Mouse (Mus musculus): ENCODE data around the gene Ugt1a7c.
"Not testable (repeated sequence)": the region's sequence is repeated elsewhere in the genome, so short reads cannot be mapped to it uniquely, and the experiment has no call there.

Gene Ugt1a7c

GRCm38 (mm10) chr1:88120550-88120949 lies 25.7 kb downstream of the Ugt1a7c start:
- DNase-seq (ENCODE audit: low spot score) = not testable (repeated sequence)

GRCm38 (mm10) chr1:88121521-88121920 lies 26.7 kb downstream of the Ugt1a7c start:
- not testable (repeated sequence) for DNase-seq (ENCODE audit: low spot score)

DNA sequence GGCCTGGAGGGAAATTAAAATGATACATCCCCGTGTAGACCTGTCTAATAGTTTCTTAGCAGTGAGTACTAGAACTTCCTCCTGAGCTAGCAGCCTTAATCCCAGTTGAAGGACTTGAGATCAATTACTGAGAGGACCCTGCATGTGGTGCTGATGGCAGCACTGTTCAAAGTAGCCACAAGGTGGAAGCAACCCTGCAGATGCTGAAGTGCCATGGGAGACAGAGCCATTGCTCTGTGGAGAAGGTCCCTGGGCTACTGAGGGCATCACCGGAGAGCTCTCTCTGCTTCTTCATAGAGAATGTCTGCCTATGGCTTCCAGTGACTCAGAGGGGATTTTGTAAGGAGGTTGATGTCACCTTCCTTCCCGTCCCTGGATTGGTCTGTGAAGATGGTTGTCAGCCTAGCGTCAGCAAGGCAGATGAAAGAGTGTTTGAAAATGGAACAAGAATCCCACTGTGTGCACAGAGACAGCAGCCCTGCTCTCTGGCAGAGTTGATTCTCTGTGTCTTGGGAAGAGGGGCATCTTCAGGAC lies 31.0 kb downstream of the Ugt1a7c start:
- DNase-seq (ENCODE audit: low spot score) = not testable (repeated sequence)

DNA sequence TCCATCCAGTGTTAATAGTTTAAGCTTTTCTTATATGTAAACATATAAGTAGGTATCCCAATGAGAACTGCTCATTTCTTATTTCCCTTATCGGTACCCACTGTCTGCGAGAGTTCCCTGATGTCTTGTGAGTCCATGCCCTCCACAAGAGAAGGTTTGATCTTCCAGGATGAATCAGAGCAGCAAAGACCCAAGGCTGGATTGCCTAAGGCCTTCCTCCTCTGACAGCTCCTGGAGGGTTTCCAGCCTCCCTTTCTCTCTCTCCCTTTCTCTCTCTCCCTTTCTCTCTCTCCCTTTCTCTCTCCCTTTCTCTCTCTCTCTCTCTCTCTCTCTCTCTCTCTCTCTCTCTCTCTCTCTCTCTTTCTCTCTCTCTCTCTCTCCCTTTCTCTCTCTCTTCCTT lies 34.2 kb downstream of the Ugt1a7c start:
- not testable (repeated sequence) for DNase-seq (ENCODE audit: low spot score)

GRCm38 (mm10) chr1:88130223-88130622 lies 35.4 kb downstream of the Ugt1a7c start:
- not testable (repeated sequence) for DNase-seq (ENCODE audit: low spot score)

GRCm38 (mm10) chr1:88133908-88134456 lies 39.1 kb downstream of the Ugt1a7c start:
- no peak for DNase-seq (ENCODE audit: low spot score)

GRCm38 (mm10) chr1:88134457-88135011 lies 39.7 kb downstream of the Ugt1a7c start, which contains the start of gene Ugt1a6a:
Ugt1a6a (plus strand) TSS chr1:88134809.
- DNase-seq (ENCODE audit: low spot score) = not testable (repeated sequence)

- not testable (repeated sequence) for DNase-seq (ENCODE audit: low spot score)
These were observed 40.5 kb downstream of the Ugt1a7c start for GRCm38 (mm10) chr1:88135229-88135904.

- DNase-seq (ENCODE audit: low spot score) = no peak
These were observed 41.8 kb downstream of the Ugt1a7c start for GRCm38 (mm10) chr1:88136646-88137045.

- DNase-seq (ENCODE audit: low spot score) = no peak
These were observed 42.4 kb downstream of the Ugt1a7c start for GRCm38 (mm10) chr1:88137264-88137663.

DNA sequence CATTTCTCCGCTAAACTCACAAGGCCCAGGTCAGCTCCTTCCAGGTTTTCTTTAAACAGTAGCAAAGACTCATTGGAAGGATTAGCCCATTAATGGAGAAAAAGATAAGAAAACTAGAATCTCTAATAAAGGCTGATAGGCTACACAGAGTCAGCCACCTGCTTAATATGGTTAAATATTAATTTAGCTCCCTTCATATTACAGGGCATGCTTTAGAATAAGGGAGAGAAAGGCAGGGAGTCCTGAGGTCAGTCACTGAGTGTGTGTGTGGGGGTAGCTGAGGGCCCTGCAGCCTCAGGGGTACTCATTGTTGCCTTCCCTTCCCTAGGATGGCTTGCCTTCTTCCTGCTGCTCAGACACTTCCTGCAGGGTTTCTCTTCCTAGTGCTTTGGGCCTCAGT lies 43.3 kb downstream of the Ugt1a7c start:
- no peak for DNase-seq (ENCODE audit: low spot score)

- not testable (repeated sequence) for DNase-seq (ENCODE audit: low spot score)
These were observed 45.6 kb downstream of the Ugt1a7c start for GRCm38 (mm10) chr1:88140492-88140891.

DNA sequence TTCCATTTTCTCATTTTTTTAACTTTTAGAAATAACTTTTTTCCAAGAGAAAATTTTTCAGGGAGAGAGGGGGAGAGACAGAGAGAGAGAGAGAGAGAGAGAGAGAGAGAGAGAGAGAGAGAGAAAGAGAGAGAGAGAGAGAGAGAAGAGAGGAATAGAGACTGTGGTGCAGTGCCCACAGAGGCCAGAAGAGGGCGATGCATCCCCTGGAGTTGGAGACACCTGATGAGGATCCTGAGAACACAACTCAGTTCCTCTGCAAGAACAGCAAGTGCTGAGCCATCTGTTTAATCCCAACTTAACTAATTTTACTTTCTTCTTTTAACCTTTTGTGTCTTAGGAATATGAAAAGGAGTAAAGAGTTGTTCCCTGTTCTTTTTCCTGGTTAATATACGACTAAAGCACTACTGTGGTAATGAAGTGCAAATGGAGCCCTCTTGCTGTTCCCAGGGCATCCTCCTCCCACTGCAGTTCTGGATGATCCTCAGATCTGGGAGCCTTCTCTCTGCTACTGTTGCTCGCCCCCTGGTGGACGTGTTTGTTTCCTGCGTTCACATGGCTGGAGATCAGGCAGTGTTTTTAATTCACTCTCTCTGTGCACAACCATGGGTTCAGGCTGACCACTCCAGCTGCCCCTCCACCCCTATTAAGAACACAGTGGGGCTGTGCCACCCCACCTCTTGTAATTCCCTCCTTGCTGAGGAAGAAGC lies 49.3 kb downstream of the Ugt1a7c start:
- DNase-seq (ENCODE audit: low spot score) = peak; percentile 55

GRCm38 (mm10) chr1:88145278-88145677 lies 50.4 kb downstream of the Ugt1a7c start:
- peak; percentile 20 for DNase-seq (ENCODE audit: low spot score)

- DNase-seq (ENCODE audit: low spot score) = peak; percentile 16
These were observed 55.3 kb downstream of the Ugt1a7c start for GRCm38 (mm10) chr1:88150133-88150532.

DNA sequence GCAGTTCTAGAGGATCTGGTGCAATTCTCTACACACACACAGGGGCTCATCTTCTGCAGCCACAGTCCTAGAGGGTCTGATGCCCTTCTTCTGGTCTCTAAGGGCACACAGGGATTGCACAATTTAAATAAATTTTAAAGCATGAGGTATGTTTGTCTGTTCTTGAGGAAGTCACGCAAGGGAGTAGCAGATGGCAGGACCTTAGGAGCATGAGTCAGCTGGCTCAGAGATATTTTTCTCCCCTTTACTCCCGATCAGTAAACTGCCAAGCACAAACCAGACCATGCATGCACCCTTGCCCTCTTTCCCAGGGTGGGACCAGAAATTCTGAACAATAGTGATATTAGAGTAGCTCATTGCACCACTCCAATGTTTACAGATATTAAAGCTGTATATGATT lies 63.6 kb downstream of the Ugt1a7c start:
- no peak for DNase-seq (ENCODE audit: low spot score)

DNA sequence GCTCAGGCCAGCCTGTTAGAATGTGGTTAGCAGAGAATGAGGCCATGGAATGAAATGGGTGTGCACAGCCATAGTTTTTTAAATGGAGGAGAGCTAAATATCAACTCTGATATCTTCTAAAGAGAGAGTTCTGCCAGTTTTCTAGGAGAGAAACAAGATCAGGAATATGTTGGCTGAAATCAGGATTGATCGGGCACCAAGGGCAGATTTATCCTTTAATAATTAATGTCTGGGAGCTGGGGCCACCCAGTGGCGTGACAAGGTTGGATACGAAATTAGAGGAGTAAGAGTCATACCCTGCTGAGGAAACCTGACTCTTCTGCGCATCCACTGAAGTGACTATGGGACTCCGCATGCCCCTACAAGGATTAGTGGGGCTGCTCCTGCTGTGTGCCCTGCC lies 70.8 kb downstream of the Ugt1a7c start, which contains the start of gene Ugt1a5:
Ugt1a5 (plus strand) TSS at position 302 of the 400 bp plus-strand sequence.
- DNase-seq (ENCODE audit: low spot score) = no peak

- DNase-seq (ENCODE audit: low spot score) = not testable (repeated sequence)
These were observed 77.3 kb downstream of the Ugt1a7c start for GRCm38 (mm10) chr1:88172190-88172589.

DNA sequence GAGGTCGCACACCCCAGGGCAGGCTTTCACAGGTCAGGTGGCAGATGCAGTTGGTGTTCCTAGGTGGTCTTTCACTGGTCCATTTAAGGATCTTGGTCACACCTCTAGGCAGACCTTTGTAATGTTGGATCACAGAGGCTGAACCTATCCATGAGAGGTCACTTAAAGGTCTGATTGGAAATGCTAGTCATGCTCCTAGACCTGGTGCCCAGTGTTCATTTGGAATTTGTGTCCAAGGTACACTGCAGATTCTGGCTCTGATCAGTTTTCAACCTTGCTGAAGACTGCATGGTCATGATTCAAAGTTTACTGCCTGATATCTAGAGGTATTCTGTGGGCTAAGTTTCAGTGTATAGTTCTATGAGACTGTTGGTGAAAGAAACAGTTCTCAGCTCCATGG lies 84.8 kb downstream of the Ugt1a7c start:
- DNase-seq (ENCODE audit: low spot score) = no peak

DNA sequence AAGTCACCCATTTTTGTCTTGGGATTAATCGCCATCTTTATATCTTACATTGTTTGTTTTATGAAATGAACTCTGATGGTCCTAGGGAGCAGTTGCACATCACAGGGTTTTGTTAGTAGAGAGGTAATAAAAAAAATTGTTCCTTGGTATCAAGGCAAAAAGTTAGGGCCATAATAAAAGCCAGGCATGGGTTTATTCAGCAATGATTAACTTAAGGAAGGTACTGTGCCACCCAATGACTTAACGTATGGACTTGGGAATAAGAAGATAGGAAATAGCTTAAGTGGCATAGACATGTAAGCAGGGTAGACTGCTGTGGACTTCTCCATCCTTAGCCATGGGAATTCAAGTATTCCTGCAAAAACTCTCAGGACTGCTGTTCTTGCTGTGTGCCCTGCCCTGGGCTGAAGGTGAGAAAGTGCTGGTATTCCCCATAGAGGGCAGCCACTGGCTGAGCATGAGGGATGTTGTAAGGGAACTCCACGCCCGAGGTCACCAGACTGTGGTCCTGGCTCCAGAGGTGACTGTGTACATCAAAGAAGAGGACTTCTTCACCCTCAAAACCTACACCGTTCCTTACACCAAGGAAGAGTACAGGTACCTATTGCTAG lies 91.6 kb downstream of the Ugt1a7c start:
- no peak for DNase-seq (ENCODE audit: low spot score)

DNA sequence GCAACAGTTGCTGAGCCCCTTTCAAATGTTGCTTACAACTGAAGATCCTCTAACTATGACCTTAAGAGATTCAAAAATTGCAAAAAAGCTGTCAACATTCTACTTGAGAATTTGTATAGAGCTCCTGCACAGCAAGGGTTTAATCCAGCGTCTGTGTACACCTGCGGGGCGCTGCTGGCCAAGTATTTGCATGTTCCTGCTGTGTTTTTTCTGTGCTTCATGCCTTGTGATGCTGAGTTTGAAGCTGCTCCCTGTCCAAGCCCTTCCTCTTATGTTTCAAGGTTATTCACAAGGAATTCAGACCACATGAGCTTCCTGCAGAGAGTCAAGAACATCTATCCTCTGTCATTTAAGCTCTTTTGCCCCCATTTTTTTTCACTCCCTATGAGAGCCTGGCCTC lies 97.3 kb downstream of the Ugt1a7c start:
- DNase-seq (ENCODE audit: low spot score) = no peak

- DNase-seq (ENCODE audit: low spot score) = no peak
These were observed 100.8 kb downstream of the Ugt1a7c start for GRCm38 (mm10) chr1:88195687-88196086.

Data from retina, embryonic 14.5 days (tissue).